Mouse (Mus musculus): Measurements from ENCODE around the gene Tgfa.

- no peak for TF ChIP-seq CTCF (IDR thresholded peaks at IDR 0.05; ENCODE audit: extremely low read depth, insufficient read depth, low read length)
- TF ChIP-seq POLR2A (IDR thresholded peaks at IDR 0.05; ENCODE audit: extremely low read depth, insufficient read depth, low read length), result no peak
These were observed 81.8 kb downstream of the Tgfa start for GRCm38 (mm10) chr6:86276816-86277215.
